Mouse (Mus musculus) CD4-positive naive resting alpha-beta T cell, adult 57 days (primary cell): ENCODE results near the gene Gm14305. TPM values are rescaled to one million over a fixed set of nuclear protein-coding genes. Genes with fewer than 3 reads are reported as not detected.

Experiments
- total RNA-seq: library from RNA; stranded (reverse); gene quantifications from one replicate; pipeline ENCODE4 v1.2.4, GENCODE M21; 2023

Gene Gm14305
- total RNA-seq, result 3.7 TPM

DNA sequence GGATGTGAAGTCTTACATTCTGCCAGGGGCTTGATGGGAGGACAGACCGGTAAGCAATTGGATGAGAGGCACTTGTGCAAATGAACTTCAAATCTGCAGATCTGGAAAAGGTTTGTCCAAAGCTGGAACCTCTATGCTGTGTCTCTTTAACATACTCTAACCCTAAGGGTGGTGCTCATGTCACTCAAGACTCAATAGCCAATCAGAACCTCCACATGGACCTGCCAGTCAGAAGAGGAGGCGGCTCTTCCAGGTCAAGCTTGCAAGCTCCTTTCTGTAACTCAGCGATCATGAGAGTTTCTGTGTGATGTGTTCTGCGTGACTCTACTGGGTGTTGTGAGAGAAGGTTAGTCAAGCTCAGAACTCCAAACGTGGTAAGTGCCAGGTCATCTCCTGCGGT lies at the start of gene Gm14305:
Gene Gm14305 (plus strand): TSS at position 278 of the 400 bp plus-strand sequence.

DNA sequence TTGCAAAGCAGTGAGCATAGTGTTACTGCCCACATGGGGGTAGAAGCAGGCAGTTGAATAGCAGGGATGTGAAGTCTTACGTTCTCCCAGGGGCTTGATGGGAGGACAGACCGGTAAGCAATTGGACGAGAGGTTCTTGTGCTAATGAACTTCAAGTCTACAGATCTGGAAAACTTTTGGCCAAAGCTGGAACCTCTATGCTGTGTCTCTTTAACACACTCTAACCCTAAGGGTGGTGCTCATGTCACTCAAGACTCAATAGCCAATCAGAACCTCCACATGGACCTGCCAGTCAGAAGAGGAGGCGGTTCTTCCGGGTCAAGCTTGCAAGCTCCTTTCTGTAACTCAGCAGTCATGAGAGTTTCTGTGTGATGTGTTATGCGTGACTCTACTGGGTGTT lies 37.9 kb upstream of the Gm14305 start, which contains the start of gene Zfp973:
Gene Zfp973 (plus strand): TSS at position 301 of the 400 bp plus-strand sequence.

Other genes starting within 250 kb of the Gm14305 start
- gene Gm14434, start 221.5 kb upstream of the Gm14305 start, total RNA-seq, result not detected
- gene Zfp967, start 187.3 kb upstream of the Gm14305 start, total RNA-seq, result not detected
- gene Gm14308, start 72.0 kb upstream of the Gm14305 start, total RNA-seq, result 0.71 TPM
- 7.3 TPM for gene Zfp973, start 37.8 kb upstream of the Gm14305 start, total RNA-seq
- gene Gm14295, start 90.3 kb downstream of the Gm14305 start, total RNA-seq, result 1.6 TPM
- not detected for gene Gm14408, start 122.8 kb downstream of the Gm14305 start, total RNA-seq
- 1.2 TPM for gene Gm14296, start 219.5 kb downstream of the Gm14305 start, total RNA-seq